Mouse (Mus musculus) liver, adult 2 months (tissue): ENCODE measurements around the gene Pate2. TPM values are rescaled to one million over a fixed set of nuclear protein-coding genes. Genes with fewer than 3 reads are reported as not detected.
A peak's percentile ranks its signal among the peaks of the same experiment; 100 is the strongest.

ENCODE experiments used
- DNase-seq: peaks from one replicate; pipeline ENCODE4 v3.0.0-alpha.2; 2011; ENCODE audit warnings: low read depth, low spot score; ENCODE audit errors: extremely low read depth
- H3K27ac ChIP-seq: fragments of 200-500 bp; replicated peaks from 2 replicates; pipeline ENCODE4 v1.5.1; 2012; ENCODE audit warnings: low read depth, mild to moderate bottlenecking, control low read depth, inconsistent platforms, low read length; ENCODE audit not compliant: insufficient read depth
- H3K27me3 ChIP-seq: fragments of 200-500 bp; 2 replicates; pipeline ENCODE4 v1.6.1; 2012; ENCODE audit warnings: mild to moderate bottlenecking, moderate library complexity, low read length, inconsistent platforms; ENCODE audit not compliant: control insufficient read depth, insufficient read depth
- H3K36me3 ChIP-seq: fragments of 200-500 bp; 2 replicates; pipeline ENCODE4 v1.6.1; 2012; ENCODE audit warnings: low read length, inconsistent platforms; ENCODE audit not compliant: control insufficient read depth, insufficient read depth
- H3K4me1 ChIP-seq: fragments of 200-500 bp; 2 replicates; pipeline ENCODE4 v1.6.1; 2011; ENCODE audit warnings: low read length; ENCODE audit not compliant: control insufficient read depth, insufficient read depth
- H3K4me3 ChIP-seq: fragments of 200-500 bp; 2 replicates; pipeline ENCODE4 v1.5.1; 2011; ENCODE audit warnings: low read depth, mild to moderate bottlenecking, control low read depth, low read length, moderate library complexity; ENCODE audit not compliant: insufficient read depth
- H3K79me2 ChIP-seq: fragments of 200-500 bp; 2 replicates; pipeline ENCODE4 v1.6.1; 2012; ENCODE audit warnings: inconsistent platforms, mild to moderate bottlenecking, low read length, moderate library complexity; ENCODE audit not compliant: control insufficient read depth, insufficient read depth
- H3K9ac ChIP-seq: fragments of 200-500 bp; 2 replicates; pipeline ENCODE4 v1.6.1; 2012; ENCODE audit warnings: low read depth, mild to moderate bottlenecking, control low read depth, inconsistent platforms, low read length
- CTCF ChIP-seq: fragments of 200-500 bp; IDR thresholded peaks from 2 replicates; pipeline ENCODE4 v1.5.1; 2011; ENCODE audit warnings: low read depth, low read length, control low read depth
- POLR2A ChIP-seq: fragments of 200-500 bp; IDR thresholded peaks from 2 replicates; pipeline ENCODE4 v1.6.1; 2011; ENCODE audit warnings: low read length, control low read depth; ENCODE audit not compliant: insufficient read depth; ENCODE audit errors: extremely low read depth
- whole genome bisulfite sequencing: fragments of 180-500 bp; shearing (Covaris S2); methylation state at CpG from one replicate; pipeline ENCODE4 v1.1.7; 2018; 5-methylcytosine and 5-hydroxymethylcytosine counted together
- polyA plus RNA-seq: library from polyadenylated mRNA; depleted of rRNA; stranded (reverse); fragments of >200 nt; gene quantifications from 2 replicates; pipeline ENCODE4 v1.2.3, GENCODE M21; 2012
- total RNA-seq: library from RNA; depleted of rRNA; stranded (reverse); fragments of >200 nt; gene quantifications from 2 replicates; pipeline ENCODE4 v1.2.3, GENCODE M21; 2014

Pate2 gene
- total and polyA plus RNA-seq, 2 experiments = not detected

- Histone ChIP-seq H3K27ac (no peak overlapping the region), H3K36me3 (no peaks in the 10 kb centered on the region), H3K79me2 (no peaks in the 10 kb centered on the region), H3K9ac (no peak overlapping the region), H3K4me3 (no peak overlapping the region), H3K4me1 (no peaks in the 10 kb centered on the region), H3K27me3 (no peaks in the 10 kb centered on the region)
- no peak for DNase-seq
- 60% methylated on average over 13 of the region's 13 CpGs for WGBS
- TF ChIP-seq POLR2A = no peak
- TF ChIP-seq CTCF = no peak
Observed at GRCm38 (mm10) chr9:35539001-35539750, 30.9 kb upstream of the Pate2 start.

DNA sequence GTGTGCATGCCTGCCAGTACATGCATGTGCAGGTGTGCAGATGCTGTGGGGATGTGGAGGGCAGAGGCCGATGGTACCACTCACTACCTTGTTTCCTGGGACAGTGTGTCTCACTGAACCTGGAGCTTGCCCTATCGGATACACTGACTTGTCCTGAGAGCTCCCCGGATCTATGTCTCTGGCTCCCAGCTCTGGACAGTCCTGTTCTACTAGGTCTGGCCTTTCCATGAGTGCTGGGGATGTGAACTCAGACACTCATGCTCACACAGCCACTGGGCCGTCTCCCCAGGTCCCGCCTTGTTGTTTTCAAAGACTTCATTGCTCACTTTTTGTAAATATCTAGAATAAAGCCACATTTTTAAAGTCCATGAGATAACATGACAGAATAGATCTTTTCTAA, 29.1 kb upstream of the Pate2 start:
- 81% methylated on average over 5 of the region's 5 CpGs for WGBS
- Histone ChIP-seq H3K79me2 (no peaks in the 10 kb centered on the region), H3K36me3 (no peaks in the 10 kb centered on the region), H3K27me3 (no peaks in the 10 kb centered on the region), H3K9ac (no peak overlapping the region), H3K4me1 (no peaks in the 10 kb centered on the region), H3K4me3 (no peak overlapping the region), H3K27ac (no peak overlapping the region)
- DNase-seq = no peak
- TF ChIP-seq POLR2A (no peak), CTCF (no peak)

DNA sequence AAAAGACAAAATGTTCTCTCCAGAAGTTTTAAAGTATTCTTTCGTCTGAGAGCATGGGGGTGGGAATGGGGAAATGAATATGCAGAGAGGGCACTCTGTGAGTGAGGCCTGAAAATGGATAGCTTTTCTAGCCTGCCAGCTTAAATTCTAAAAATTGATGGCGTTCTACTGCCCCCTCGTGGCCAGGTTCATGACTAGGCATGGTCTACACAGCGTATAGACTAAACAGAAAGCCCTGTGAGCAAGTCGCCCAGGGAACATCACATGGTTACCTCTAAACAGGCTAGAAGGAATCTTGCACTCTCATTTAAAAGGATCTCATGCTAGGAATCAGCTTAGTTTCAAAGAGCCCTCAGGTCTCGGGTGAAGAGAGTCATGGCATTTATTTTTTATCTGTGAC, 28.6 kb upstream of the Pate2 start:
- H3K79me2 ChIP-seq = no peaks in the 10 kb centered on the region
- peak; percentile 35 for DNase-seq
- H3K27ac ChIP-seq = no peak overlapping the region
- H3K9ac ChIP-seq = no peak overlapping the region
- no peaks in the 10 kb centered on the region for H3K4me1 ChIP-seq
- H3K36me3 ChIP-seq = no peaks in the 10 kb centered on the region
- WGBS = 9% methylated on average over 6 of the region's 6 CpGs
- no peaks in the 10 kb centered on the region for H3K27me3 ChIP-seq
- H3K4me3 ChIP-seq = no peak overlapping the region
- TF ChIP-seq CTCF = peak; percentile 67
- TF ChIP-seq POLR2A = no peak

DNA sequence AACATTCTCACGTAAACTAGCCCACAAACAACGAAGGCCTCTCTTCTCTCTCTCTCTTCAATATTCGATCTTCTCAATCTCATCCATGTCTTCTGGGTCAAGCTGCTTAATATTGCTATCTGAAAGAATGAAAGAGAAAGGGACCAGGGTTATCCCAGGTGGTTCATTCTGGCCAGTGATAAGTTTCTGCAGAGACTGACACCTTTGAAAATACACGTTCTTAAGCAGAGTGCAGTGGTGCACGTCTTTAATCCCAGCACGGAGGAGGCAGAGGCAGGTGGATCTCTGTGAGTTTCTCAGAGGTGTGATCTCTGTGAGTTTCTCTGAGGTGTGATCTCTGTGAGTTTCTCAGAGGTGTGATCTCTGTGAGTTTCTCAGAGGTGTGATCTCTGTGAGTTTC, 28.1 kb upstream of the Pate2 start:
- H3K4me1 ChIP-seq = no peaks in the 10 kb centered on the region
- WGBS = 55% methylated on average over 6 of the region's 6 CpGs
- no peak for DNase-seq
- no peaks in the 10 kb centered on the region for H3K27me3 ChIP-seq
- no peak overlapping the region for H3K9ac ChIP-seq
- no peak overlapping the region for H3K4me3 ChIP-seq
- no peak for TF ChIP-seq CTCF
- TF ChIP-seq POLR2A = no peak
- no peaks in the 10 kb centered on the region for H3K36me3 ChIP-seq
- no peaks in the 10 kb centered on the region for H3K79me2 ChIP-seq
- H3K27ac ChIP-seq = no peak overlapping the region

- no peak overlapping the region for H3K4me3 ChIP-seq
- no peak overlapping the region for H3K27ac ChIP-seq
Observed at GRCm38 (mm10) chr9:35543099-35543860, 26.8 kb upstream of the Pate2 start.

DNA sequence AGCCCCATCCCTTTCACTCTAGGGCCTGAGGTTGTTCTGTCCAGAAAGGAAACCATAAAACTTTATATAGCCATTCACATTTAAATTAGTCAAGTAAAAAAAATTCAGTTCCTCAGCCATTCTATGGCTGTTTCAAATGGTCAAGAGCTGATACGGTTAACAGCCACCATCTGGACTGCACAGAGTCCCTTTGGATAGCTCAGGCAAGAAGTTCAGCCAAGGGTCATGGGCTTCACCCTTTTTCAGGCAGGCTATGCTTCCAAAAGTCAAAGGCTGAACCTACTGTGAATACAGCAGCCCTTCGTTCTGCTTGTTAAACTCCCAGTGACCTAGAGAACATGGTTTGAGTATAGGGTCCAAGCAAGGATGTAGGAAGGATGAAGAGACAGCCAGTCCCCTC, 25.4 kb upstream of the Pate2 start:
- WGBS = 19% methylated on average over 2 of the region's 2 CpGs
- peak; percentile 53 for DNase-seq

More at GRCm38 (mm10) chr9:35543099-35543860, 26.8 kb upstream of the Pate2 start:
- 88% methylated on average over 14 of the region's 14 CpGs for WGBS
- no peaks in the 10 kb centered on the region for H3K36me3 ChIP-seq
- DNase-seq = no peak
- no peaks in the 10 kb centered on the region for H3K4me1 ChIP-seq
- TF ChIP-seq POLR2A (no peak), CTCF (no peak)
- H3K9ac ChIP-seq = no peak overlapping the region
- H3K27me3 ChIP-seq = no peaks in the 10 kb centered on the region
- no peaks in the 10 kb centered on the region for H3K79me2 ChIP-seq

More for the DNA sequence above, 25.4 kb upstream of the Pate2 start:
- no peaks in the 10 kb centered on the region for H3K79me2 ChIP-seq
- no peak overlapping the region for H3K9ac ChIP-seq
- no peak overlapping the region for H3K4me3 ChIP-seq
- H3K27ac ChIP-seq = no peak overlapping the region
- no peaks in the 10 kb centered on the region for H3K4me1 ChIP-seq
- no peaks in the 10 kb centered on the region for H3K27me3 ChIP-seq
- TF ChIP-seq POLR2A (no peak), CTCF (no peak)
- no peaks in the 10 kb centered on the region for H3K36me3 ChIP-seq
